Mouse (Mus musculus): Measurements from ENCODE around the gene Cryba1. TPM values are rescaled to one million over a fixed set of nuclear protein-coding genes. Genes with fewer than 3 reads are reported as not detected.

Gene Cryba1
- total RNA-seq, 1 experiment from 2014 or later = not detected

DNA sequence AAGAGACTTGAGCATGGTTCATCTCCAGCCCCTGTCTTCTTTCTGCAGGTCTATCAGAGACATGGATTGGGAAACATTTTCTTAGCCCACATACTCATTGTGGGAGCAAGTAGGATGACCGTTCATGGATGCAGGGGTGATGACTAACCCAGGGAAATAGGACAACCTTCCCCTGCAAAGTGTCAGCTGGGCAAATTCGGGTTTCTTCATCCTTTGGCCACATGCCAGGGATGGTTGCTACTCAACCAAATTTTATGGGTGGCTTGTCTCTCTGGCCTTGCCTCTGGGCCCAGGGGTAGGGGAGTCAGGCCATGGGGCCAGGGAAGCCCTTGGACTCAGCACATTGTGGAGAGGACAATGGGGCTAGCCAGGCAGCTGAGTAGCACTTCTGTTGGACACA lies 3.5 kb upstream of the Cryba1 start:
- ATAC-seq (ENCODE audit: extremely low read depth, insufficient number of reproducible peaks, low FRiP score, poor library complexity, severe bottlenecking) = no peak

DNA sequence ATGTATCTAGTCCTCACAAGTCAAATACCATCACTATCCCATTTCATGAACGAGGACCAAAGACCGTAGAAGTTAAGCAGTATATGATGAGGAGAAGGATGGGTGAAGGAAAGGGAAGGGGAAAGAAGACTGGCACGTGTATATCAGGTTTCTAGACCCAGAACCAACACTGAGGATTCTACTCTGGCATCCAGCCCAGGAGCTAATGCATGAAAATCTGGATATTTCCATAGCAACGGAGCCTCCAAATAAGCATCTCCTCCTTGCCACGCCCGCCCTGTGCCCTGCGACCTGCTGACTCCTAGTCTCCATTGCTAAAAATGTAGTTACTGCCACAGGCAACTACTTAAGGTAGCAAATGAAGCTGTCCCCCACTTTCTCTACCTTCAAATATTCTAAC lies 317 bp downstream of the Cryba1 start:
- ATAC-seq (ENCODE audit: extremely low read depth, insufficient number of reproducible peaks, low FRiP score, poor library complexity, severe bottlenecking) = no peak

DNA sequence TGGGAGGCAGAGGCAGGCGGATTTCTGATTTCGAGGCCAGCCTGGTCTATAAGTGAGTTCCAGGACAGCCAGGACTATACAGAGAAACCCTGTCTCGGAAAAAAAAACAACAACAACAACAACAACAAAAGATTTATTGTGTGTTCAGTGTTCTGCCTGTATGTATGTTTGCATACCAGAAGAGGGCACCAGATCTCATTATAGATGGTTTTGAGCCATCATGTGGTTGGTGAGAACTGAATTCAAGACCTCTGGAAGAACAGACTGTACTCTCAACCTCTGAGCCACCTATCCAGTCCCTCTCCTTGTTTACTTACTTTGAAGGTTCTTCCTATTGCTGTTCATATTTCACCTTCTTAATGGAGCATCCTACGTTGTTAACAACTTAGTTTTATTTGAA lies 3.7 kb downstream of the Cryba1 start:
- no peak for ATAC-seq (ENCODE audit: extremely low read depth, insufficient number of reproducible peaks, low FRiP score, poor library complexity, severe bottlenecking)

DNA sequence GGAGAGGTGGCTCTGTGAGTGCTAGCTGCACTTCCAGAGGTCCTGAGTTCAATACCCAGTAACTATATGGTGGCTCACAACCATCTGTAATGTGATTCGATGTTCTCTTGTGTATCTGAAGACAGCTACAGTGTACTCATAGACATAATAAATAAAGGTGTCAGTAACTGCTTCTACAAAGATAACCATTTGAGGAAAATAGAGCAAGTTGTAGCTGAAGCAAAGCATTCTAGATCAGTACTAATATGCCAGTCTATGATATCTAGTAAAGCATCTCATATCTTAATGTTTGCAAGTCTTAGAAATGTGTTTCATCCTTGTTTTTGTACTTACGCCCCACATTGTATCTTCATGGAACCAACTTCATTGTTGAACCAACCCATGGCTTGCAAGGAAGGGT lies 6.0 kb downstream of the Cryba1 start:
- ATAC-seq (ENCODE audit: extremely low read depth, insufficient number of reproducible peaks, low FRiP score, poor library complexity, severe bottlenecking) = no peak

DNA sequence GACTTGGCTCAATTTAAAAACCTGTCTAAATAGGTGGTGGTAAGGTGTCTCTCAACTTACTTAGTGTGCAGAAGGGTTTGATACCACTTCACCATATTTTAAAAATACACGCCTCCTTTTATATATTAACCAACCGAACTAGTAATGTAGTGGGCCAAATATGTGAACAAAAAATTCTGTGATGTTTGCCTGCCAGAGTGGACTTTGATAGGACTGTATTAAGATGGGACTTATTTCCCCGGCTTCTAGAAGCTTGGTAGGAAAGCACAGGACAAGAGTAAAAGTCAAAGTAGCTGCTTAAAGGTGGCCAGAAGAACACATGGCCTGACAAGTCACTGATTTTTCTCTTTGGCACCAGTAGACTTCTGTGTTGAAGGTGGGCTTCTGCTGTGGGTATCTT lies 11.3 kb downstream of the Cryba1 start:
- ATAC-seq (ENCODE audit: extremely low read depth, insufficient number of reproducible peaks, low FRiP score, poor library complexity, severe bottlenecking) = no peak

DNA sequence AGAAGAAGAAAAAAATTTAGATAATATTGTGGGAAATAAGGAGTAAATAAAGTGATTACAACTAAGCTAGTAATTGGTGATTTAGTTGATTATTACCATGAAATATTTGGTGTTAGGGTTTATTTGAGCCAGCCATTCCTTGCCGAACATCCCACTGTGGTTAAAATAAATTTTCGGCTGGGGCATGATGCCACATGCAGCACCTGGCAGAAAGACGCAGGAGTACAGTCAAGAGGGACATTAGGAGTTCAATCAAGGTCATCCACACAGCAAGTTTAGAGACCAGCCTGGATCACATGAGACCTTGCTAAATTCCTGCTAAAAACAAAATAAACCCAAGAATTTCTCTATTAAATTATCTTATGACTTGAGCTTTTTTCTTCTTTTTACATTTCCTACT lies 16.0 kb downstream of the Cryba1 start:
- ATAC-seq (ENCODE audit: extremely low read depth, insufficient number of reproducible peaks, low FRiP score, poor library complexity, severe bottlenecking) = no peak

DNA sequence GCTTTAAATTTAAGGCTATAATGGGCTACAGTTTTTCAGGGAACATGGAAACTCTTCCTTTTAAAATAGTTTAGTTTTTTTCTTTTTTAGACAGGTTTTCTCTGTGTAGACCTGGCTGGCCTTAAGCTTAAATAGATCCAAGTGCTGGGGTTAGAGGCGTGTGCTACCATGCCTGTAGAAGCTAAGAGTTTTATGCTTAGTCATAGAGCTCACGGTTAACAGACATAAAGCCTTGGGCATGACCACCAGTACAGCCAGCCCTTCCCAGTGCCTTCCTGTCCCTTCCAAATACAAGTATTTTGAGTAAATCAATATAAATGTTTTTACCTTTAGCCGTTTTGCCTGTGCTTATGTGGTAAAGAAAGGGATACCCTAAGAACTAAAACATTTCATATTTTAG lies 19.2 kb downstream of the Cryba1 start:
- ATAC-seq (ENCODE audit: extremely low read depth, insufficient number of reproducible peaks, low FRiP score, poor library complexity, severe bottlenecking) = no peak

DNA sequence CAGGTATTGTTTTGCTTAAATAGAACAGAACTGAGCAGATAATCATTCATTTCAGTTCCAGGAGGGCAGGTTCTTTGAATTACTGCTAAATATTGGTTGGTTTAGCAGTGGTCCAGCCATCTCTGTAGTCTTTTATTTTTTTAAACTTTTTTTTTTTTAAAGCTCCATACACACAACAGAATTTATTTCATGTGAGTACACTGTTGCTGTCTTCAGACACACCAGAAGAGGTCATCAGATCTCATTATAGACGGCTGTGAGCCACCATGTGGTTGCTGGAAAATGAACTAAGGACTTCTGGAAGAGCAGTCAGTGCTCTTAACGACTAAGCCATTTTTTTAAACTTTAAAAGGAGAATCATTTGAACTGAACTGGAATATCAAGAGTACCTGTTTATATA lies 27.9 kb downstream of the Cryba1 start:
- no peak for ATAC-seq (ENCODE audit: extremely low read depth, insufficient number of reproducible peaks, low FRiP score, poor library complexity, severe bottlenecking)

DNA sequence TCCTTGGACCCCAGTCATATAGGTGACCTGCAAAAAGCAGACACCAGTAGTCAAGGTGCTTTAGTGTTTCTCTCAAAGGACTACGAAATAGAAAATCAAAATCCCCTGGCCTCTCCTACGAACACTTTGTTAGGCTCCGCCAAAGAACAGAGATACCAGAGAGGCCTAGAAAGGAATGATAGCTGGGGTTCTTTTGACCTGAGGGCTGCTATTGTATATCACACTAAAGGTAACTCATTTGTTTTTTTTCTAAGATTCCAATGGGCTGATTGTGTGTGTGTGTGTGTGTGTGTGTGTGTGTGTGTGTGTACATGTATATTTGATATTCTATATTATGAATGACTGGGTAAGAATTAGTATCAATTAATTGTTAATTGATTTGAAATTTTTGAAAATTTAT lies 32.1 kb downstream of the Cryba1 start:
- ATAC-seq (ENCODE audit: extremely low read depth, insufficient number of reproducible peaks, low FRiP score, poor library complexity, severe bottlenecking) = no peak

DNA sequence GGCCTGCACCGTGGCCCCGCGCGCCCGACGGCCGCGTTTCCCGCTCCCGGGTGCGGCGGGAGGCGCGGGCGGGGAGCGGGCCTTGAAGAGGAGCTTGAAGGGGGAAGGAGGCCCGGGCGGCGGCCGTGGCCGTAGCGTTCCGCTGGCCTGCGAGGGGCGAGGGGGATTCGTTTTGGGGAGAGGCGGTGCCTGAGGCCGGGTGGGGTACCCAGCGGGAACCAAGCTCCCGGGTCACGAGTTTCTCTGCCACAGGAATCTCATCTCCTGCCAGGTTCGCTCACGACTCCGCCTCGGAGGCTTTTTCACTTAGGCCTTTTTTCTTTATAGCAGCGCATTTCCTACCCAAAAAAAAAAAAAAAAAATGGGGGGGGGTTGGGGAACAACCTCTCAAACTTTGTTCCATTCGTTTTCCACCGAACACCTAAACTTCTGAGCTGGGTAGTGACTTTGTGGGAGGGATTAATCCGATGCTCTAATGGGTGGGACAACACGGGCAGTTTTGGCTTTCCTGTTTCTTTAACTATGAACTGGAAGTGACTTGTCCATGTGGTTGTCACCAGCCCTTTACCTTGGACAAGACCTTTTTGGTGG lies 37.4 kb downstream of the Cryba1 start:
- ATAC-seq (ENCODE audit: extremely low read depth, insufficient number of reproducible peaks, low FRiP score, poor library complexity, severe bottlenecking) = no peak

DNA sequence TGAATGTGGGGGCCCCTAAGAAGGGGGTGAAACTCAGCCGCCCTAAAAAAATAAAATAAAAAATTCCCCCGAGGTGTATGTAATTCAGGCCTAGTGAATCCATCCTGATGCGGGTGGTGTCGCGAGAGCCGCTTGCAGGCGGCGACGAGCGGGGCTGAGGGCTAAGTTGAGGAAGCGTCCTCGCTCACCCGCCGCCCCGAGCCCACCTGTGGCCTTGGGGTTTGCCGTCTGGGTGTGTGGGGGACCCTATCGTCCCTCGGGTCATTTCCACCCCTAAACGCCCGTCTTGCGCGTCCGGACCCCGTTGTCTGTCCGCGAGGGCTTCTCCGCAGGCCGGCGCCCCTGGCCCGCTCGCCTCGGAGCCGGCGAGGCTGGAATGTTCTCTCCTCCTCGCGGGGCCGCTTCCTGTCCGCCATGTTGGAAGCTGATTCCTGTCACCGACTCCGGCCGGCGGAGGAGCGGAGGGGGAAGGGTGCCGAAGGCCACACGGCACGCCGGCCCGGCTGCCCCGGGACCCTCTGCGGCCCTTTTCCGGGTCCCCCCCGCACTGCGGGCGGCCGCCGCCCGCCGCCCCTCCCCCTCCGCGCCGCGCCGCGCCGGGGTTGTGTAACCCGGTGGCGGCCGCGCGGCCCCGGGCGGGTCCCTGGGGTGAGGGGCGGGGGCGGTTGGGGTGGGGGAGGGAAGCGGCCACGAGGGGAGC lies 38.1 kb downstream of the Cryba1 start:
- ATAC-seq (ENCODE audit: extremely low read depth, insufficient number of reproducible peaks, low FRiP score, poor library complexity, severe bottlenecking) = no peak

DNA sequence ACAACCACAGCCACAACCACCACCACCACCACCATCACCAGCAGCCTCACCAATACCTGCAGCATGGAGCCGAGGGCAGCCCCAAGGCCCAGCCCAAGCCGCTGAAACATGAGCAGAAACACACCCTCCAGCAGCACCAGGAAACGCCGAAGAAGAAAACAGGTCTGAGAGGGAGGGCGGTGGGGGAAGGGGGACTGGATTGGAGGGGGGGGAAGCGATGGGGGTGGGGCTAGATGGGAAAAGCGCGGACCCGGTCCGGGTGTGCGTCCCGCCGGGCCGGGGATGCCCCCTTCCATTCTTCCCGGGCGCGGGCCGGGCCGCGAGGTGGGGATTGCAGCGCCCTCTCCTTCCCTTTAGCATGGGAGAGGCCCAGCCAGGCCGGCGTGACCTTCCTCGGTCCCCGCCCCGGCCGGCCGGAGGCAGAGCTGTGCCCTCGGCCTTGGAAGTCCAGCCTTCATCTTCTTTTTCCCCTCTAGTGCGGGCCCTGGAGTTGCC lies 38.7 kb downstream of the Cryba1 start:
- peak; percentile 7; the same call in 1 of the 2 replicates for ATAC-seq (ENCODE audit: extremely low read depth, insufficient number of reproducible peaks, low FRiP score, poor library complexity, severe bottlenecking)

DNA sequence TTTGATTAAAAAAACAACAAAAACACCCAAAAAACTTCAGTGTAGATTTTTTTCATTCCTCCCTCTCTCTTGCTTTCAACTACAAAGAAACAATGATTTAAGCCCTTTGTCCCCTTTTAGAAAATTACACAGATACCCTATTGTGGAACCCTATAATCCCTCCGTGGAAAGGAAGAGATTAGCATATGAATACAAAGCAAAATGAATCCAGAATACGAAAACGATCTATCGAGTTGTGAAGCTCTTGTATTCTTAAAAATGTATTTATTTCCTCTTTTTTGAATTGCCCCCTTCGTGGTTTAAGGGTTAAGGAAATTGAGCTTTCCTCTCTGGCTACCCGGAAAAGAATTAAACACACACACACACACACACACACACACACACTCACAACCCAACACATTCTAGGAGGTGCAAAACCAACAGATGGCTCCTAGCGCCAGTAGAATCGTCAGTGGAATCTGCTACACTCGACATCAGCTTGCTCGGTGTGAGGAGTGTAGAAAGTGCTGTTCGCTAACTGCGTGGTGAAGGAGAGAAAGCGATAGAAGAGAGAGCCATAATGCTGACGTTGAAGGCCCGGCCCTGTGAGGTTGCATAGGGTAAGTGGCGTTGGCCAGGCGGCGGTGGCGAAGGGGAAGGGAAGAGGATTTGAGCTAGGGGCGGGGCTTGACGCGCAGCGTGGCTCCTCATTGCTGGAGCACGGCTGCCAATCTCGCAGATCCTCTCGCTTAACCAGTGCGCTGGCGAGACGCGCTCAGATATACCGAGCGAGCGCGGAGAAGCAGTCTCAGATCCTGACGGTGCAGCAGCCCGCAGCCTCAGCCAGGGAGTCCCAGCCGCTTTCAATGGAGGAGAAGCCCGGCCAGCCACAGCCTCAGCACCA lies 39.5 kb downstream of the Cryba1 start, which contains the start of gene Nufip2:
Gene Nufip2 (plus strand): TSS at position 773 of the 883 bp plus-strand sequence.
- peak; percentile 97 for ATAC-seq (ENCODE audit: extremely low read depth, insufficient number of reproducible peaks, low FRiP score, poor library complexity, severe bottlenecking)

DNA sequence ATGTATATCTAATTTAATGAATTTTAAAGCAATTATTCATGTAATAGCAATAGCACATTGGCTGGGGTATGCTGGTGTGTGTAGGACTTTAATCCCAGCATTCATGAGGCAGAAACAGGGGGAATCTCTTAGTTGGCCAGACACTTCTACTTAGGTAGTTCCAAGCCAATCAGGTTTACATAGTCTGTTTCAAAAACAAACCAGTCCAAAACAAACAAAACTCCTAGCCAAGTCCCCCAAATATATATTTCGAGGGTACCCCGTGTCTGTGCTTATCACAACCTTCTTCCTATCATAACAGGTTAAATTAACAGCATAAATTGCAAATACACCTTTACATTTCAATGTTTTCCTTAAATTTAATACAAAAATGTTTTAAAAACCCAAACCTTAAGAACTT lies 40.2 kb downstream of the Cryba1 start:
- ATAC-seq (ENCODE audit: extremely low read depth, insufficient number of reproducible peaks, low FRiP score, poor library complexity, severe bottlenecking) = no peak

DNA sequence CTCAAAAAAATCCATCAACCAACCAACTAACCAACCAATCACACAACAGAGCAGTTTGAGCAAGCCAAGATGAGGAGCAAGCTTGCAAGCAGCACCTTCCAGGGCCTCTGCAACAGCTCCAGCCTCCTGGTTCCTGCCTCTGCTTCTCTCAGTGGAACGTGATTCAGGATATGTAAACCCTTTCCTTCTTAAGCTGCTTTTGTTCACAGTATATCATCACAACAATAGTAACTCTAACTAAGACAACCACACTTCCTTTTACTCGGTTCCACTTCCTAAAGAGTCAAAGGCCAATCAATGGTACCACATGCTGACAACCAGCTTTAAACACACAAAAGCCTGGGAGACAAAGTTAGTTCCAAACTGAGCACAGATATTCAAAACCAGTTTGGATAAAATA lies 45.1 kb downstream of the Cryba1 start:
- no peak for ATAC-seq (ENCODE audit: extremely low read depth, insufficient number of reproducible peaks, low FRiP score, poor library complexity, severe bottlenecking)

DNA sequence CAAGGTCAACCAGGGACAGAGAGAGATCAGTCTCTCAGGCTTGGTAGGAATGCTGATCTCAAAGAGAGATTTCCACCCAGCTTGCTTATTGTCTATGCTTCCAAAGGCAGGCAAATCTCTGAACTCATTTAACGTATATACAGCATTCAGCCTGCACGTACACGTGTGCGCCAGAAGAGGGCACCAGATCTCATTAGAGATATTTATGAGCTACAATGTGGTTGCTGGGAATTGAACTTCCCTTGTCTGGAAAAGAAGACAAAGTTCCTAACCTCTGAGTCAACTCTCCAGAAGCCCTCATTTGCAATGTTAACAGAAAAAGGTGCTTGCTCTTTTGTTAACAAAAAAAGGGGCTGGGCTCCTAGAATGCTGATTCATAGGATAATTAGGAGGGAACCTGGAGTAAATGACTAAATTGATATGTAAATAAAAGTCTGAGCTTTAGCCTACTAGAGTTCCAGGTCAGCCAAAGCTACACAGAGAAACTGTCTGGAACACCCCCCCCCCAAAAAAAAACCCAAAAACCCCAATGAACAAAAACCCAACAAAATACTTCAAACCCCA lies 51.6 kb downstream of the Cryba1 start:
- 0 out of 2 replicates have a peak, but pooled peaks have one; percentile 26 for ATAC-seq (ENCODE audit: extremely low read depth, insufficient number of reproducible peaks, low FRiP score, poor library complexity, severe bottlenecking)

DNA sequence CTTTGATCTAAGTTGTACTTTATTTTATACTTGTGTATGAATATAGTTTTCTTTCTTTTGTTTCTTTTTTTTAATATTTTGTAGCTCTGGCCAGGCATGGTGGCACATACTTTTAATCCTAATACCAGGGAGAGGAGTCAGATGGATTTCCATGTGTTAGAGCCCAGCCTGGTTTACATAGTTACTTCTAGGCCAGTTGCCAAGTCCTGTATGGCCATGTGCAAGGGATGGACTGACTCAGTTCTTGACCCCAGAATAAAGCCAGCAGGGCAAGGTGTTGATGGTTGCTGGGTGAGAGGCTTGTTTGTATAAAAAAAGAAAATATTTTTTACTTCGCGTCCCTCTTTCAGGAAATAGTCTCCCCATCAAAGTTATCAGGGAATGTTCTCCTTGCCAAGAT lies 52.3 kb downstream of the Cryba1 start:
- no peak for ATAC-seq (ENCODE audit: extremely low read depth, insufficient number of reproducible peaks, low FRiP score, poor library complexity, severe bottlenecking)
